Mouse (Mus musculus) left cerebral cortex, adult 11 months (tissue): ENCODE measurements around the gene Glod5.
"Not testable (repeated sequence)": the region's sequence is repeated elsewhere in the genome, so short reads cannot be mapped to it uniquely, and the experiment has no call there.

Experiments used
- DNase-seq: peaks from one replicate; pipeline ENCODE4 v3.0.0; 2022; ENCODE audit warnings: low spot score

The Glod5 gene

DNA sequence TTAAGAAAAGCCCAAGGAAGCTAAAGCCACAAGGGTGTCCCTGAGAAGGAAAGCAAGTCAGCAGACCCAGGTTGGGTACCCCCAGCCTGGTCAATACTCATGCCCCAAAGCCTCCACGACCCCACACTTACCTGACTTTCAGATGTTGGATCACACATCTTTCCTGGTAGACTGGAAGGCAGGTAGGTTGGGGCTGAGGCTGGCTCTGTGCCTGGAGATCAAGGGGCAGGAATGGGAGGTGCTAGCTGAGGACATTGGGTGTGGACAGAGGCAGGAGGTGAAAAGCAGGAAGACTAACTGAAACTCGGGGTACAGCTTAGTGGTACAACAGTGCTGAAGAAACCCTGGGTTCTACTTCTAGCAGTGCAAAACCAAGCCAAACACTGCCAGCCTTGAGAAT lies at the start of gene Glod5:
Gene Glod5 (minus strand): TSS at position 207 of the 400 bp plus-strand sequence.
- no peak for DNase-seq

GRCm38 (mm10) chrX:8051044-8051781 lies 32.9 kb upstream of the Glod5 start:
- not testable (repeated sequence) for DNase-seq

DNA sequence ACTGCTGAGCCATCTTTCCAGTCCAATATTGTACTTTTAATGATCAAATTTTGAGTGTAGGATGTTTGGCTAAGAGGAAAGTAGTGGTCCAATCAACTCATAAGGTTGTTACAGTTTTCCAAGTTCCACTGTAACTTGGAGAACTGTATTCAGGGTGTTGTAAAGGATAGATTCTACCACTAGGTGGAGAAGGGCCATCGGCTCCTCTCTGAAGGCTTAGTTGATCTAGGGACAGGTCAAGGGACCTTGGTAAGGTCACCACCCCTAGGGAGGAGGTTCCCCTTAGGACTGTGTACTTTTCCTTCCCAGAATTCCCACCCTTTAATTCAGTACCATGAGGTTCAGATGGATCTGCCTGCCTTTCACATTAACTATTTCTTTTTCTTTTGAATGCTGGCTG lies 14.7 kb upstream of the Glod5 start:
- DNase-seq = no peak

DNA sequence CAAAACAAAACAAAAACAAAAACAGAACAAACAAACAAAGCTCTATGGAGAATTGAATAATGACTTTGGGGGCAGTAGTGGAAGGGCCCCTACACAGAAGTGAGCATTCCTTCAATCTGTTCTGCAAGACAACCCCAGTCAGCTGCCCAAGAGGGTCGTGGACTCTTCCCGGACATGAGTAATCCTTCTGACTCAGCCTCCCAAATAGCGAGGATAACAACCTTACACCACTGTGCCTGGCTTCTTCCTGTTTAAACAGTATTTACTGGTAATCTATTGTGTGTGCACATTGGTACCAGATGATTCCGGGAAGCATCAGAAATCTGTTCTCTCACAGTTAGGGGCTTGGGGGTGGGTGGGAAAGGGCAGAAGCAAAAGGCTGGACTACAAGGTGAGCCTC lies 8.5 kb upstream of the Glod5 start:
- DNase-seq = no peak

GRCm38 (mm10) chrX:8024795-8025194 lies 6.5 kb upstream of the Glod5 start:
- DNase-seq = no peak

- no peak for DNase-seq
Observed at GRCm38 (mm10) chrX:8020111-8020778, 2.0 kb upstream of the Glod5 start.

DNA sequence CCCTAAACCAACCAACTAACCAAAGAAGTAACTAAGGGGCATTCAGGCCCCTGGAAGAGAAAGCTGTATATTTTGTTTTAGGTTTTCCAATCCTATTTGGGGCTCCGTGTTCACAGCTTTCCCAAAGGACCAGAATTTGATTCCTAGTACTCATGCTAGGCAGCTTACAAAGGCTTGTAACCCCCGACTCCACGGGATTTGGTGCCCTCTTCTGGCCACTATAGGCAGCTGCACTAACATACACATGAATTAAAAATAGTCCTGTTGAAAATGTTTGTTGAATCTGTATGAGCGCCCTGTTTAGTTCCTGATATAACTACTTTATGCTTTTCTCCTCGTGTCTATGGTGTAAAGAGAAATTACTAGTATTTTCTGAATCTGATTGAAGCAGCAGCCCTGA lies 1.1 kb downstream of the Glod5 start:
- DNase-seq = no peak

DNA sequence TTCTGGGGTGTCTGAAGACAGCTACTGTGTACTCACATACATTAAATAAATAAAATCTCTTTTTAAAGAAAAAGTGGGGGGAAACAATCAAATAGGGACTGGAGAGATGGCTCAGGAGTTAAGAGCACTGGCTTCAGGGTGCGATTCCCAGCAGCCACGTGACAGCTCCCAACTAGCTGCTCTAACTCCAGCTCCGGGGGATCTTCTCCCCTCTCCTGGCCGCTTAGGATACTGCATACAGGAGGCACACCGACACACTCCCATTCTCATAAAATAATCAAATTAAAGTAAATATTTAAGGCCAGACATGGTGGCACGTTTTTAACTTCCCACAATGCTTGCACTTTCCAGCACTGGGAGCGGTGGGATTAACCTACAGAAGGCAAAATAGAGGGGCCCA lies 2.6 kb downstream of the Glod5 start:
- DNase-seq = not testable (repeated sequence)

GRCm38 (mm10) chrX:8013569-8014314 lies 4.5 kb downstream of the Glod5 start:
- no peak for DNase-seq

DNA sequence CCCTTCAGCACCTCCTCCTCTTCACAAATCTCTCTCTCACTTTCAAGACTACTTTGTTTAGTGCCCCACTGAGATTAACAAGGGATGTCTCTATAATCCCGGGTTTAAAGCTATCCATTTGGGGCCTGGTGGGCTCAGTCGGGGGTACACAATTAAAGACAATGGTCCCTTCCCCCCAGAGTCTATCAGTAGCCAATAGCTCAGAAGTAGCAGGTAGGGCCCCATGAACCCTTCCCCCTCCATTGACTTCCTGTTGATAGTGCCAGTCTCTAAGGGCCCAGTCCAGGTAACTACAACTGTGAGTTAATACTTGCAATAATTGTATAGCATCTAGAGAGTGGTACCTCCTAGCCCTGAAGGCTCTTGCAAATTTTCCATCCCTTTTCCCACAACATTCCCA lies 5.1 kb downstream of the Glod5 start:
- no peak for DNase-seq

DNA sequence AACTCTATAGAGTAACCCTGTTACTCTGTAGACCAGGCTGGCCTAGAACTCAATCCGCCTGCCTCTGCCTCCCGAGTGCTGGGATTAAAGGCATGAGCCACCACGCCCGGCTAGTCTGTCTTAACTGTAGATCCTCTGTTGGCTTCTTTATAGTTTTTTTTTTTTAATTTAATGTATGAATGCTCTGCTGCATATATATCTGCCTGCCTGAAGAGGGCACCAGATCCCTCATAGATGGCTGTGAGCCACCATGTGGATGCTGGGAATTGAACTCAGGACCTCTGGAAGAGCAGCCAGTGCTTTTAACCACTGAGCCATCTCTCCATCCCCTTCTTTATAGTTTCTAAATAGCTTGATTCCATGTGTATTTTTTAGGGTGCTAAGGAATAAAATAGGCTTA lies 8.9 kb downstream of the Glod5 start:
- DNase-seq = not testable (repeated sequence)

- no peak for DNase-seq
Observed at GRCm38 (mm10) chrX:8008543-8008942, 9.7 kb downstream of the Glod5 start.

DNA sequence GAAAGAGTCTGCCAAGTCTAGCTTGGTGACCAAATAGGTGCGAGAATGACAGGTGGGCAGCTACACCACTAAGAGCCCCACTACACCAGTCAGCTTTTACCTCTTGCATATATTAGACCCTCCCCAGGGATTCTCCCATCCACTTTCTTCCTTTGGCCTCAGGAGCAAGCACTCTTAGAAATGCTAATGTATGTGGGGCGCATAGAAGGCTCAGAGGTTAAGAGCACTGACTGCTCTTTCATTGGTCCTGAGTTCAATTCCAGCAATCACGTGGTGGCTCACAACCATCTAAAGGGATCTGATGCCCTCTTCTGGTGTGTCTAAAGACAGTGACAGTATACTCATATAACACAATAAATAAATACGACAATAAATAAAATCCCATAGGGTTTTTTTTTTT lies 15.3 kb downstream of the Glod5 start:
- no peak for DNase-seq

DNA sequence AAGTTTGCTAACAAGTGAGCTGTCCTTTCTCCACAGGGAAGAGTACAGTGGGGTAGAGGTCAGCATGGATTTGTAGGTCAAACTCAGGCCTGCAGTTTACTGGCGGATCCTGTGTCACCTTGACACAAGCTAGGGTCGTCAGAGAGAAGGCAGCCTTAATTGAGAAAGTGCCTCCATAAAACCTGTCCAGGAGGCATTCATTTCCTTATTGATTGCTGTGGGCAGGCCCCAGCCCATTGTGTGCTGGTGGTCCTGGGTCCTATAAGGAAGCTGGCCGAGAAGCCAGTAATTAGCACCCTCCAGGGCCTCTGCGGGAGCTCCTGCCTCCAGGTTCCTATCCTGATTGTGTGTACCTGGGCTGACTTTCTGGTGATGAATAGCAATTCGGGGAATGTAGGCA lies 16.3 kb downstream of the Glod5 start:
- no peak for DNase-seq

DNA sequence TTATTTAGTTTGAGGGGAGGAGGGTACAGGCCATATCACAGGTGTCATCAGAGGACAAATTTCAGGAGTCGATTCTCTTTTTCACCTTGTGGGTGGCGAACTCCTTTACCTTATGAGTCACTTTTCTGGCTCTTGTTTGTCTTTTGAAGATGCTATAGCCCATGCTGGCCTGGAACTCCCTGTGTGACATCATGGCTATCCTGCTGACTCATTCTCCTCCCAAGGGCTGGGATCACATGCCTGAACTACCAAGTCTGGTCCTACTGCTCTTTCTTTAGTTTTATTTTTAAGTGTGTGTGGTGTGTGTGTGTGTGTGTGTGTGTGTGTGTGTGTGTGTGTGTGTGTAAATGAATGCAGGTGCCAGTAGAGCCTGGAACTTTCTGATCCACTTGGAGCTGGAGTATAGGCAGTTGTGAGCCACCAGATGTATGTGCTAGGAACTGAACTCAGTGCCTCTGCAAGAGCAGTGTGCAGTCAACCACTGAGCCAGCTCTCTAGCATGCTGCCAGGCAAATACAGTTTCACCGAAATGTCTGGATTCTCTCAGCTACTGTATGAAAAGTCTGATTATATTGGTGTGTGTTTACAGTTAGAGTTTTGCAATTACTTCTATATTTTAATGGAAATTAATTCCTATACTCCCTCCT lies 17.6 kb downstream of the Glod5 start:
- no peak for DNase-seq

GRCm38 (mm10) chrX:7993068-7993735 lies 25.1 kb downstream of the Glod5 start:
- DNase-seq = no peak

DNA sequence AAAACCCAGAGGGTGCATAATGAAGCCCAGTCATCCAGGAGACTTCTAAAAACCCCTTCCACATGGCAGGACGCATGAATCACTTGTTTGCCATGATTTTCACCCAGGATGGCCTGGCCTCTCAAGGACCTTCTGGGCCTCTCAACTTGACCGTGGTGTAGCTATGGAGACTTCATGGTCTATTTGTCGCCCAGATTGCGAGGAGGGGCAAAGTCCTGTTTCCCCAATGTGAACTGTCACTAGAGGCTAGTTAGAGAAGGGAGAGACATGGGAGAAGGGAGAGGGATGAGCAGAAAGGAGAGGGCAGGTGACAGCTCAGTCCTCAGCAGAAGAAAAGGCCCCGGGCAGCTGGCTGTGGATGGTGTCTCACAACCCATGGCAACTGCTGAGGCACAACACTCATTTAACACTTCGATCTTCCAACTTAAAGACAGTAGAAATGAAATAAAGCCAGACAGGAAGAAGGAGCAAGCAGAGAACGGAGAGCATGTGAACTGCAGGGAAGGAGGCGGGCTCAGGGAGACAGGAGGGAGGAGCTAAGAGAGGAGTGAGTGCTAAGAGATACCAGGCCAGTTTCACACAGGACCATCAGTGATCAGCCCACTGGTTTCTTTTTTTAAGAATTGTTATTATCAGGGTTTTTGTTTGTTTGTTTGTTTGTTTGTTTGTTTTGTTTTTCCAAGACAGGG lies 25.8 kb downstream of the Glod5 start:
- no peak for DNase-seq

- no peak for DNase-seq
Observed at GRCm38 (mm10) chrX:7981368-7981767, 36.9 kb downstream of the Glod5 start.

DNA sequence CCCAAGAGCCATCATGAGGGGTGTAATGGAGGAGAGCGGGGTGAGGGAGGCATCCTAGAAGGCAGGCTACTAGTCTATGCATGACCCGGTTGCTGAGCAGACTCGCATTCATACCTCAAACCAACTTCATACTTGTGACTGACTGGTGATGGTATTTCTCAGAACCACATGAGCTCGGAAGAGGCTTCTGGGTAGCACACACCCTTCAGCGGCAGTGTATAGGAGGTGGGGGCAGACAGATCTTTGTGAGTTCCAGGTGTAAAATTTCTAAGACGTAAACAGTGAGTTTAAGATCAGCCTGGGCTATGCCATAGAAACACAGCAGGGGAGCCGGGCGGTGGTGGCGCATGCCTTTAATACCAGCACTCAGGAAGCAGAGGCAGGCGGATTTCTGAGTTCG lies 40.4 kb downstream of the Glod5 start, which contains the start of gene Gata1:
Gene Gata1 (minus strand): TSS at position 180 of the 400 bp plus-strand sequence.
- DNase-seq = no peak

- no peak for DNase-seq
Observed at GRCm38 (mm10) chrX:7971292-7971691, 47.0 kb downstream of the Glod5 start.

DNA sequence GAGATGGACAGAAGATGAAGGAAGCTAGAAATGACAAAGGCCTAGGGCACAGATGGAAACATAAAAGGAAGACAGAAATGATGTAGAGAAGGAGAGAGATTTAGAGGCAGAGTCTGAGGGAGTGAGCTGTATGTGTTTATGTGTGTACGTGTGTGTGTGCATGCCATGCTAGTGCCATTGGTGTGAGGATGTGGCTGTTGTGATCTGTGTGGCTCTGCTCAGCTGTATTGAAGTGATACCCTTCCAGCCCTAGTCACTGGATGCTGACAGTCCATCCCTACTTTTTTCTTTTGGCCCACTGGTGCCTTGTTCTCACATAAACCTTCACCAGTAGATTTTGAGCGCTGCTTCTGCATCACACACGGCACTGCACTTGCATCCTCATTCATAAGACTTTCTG lies 49.4 kb downstream of the Glod5 start:
- no peak for DNase-seq
